Mouse (Mus musculus): Measurements from ENCODE around the gene Tpgs1.
A peak's percentile ranks its signal among the peaks of the same experiment; 100 is the strongest.

The Tpgs1 gene

GRCm38 (mm10) chr10:79668771-79669575 lies at the start of gene Tpgs1:
TSS of gene Tpgs1 (plus strand) at chr10:79669369.
- peak; percentile 83 for DNase-seq (ENCODE audit: low spot score)

- no peak for DNase-seq (ENCODE audit: low spot score)
Observed at GRCm38 (mm10) chr10:79623950-79624349, 45.2 kb upstream of the Tpgs1 start.

- DNase-seq (ENCODE audit: low spot score) = no peak
Observed at GRCm38 (mm10) chr10:79625398-79625797, 43.8 kb upstream of the Tpgs1 start.

GRCm38 (mm10) chr10:79626156-79626555 lies 43.0 kb upstream of the Tpgs1 start:
- no peak for DNase-seq (ENCODE audit: low spot score)

- DNase-seq (ENCODE audit: low spot score) = no peak
Observed at GRCm38 (mm10) chr10:79628377-79628776, 40.8 kb upstream of the Tpgs1 start.

GRCm38 (mm10) chr10:79631432-79631831 lies 37.7 kb upstream of the Tpgs1 start:
- no peak for DNase-seq (ENCODE audit: low spot score)

- no peak for DNase-seq (ENCODE audit: low spot score)
Observed at GRCm38 (mm10) chr10:79633006-79633777, 36.0 kb upstream of the Tpgs1 start.

- DNase-seq (ENCODE audit: low spot score) = no peak
Observed at GRCm38 (mm10) chr10:79636287-79636686, 32.9 kb upstream of the Tpgs1 start.

- DNase-seq (ENCODE audit: low spot score) = no peak
Observed at GRCm38 (mm10) chr10:79637128-79638110, 31.8 kb upstream of the Tpgs1 start, which contains the start of gene Shc2. TSS of gene Shc2 (minus strand) at chr10:79637918.

- no peak for DNase-seq (ENCODE audit: low spot score)
Observed at GRCm38 (mm10) chr10:79638486-79639204, 30.5 kb upstream of the Tpgs1 start.

- DNase-seq (ENCODE audit: low spot score) = no peak
Observed at GRCm38 (mm10) chr10:79645711-79646110, 23.5 kb upstream of the Tpgs1 start, which contains the start of gene Odf3l2. TSS of gene Odf3l2 (minus strand) at chr10:79645738.

GRCm38 (mm10) chr10:79649070-79649751 lies 20.0 kb upstream of the Tpgs1 start:
- peak; percentile 77 for DNase-seq (ENCODE audit: low spot score)

GRCm38 (mm10) chr10:79652789-79653188 lies 16.4 kb upstream of the Tpgs1 start:
- DNase-seq (ENCODE audit: low spot score) = no peak

- DNase-seq (ENCODE audit: low spot score) = no peak
Observed at GRCm38 (mm10) chr10:79654946-79655395, 14.2 kb upstream of the Tpgs1 start.

GRCm38 (mm10) chr10:79658829-79659228 lies 10.3 kb upstream of the Tpgs1 start:
- no peak for DNase-seq (ENCODE audit: low spot score)

- DNase-seq (ENCODE audit: low spot score) = no peak
Observed at GRCm38 (mm10) chr10:79660298-79660697, 8.9 kb upstream of the Tpgs1 start.

- DNase-seq (ENCODE audit: low spot score) = no peak
Observed at GRCm38 (mm10) chr10:79661861-79662260, 7.3 kb upstream of the Tpgs1 start.

- peak; percentile 59 for DNase-seq (ENCODE audit: low spot score)
Observed at GRCm38 (mm10) chr10:79664131-79664665, 5.0 kb upstream of the Tpgs1 start, which contains the start of gene Madcam1. TSS of gene Madcam1 (plus strand) at chr10:79664559.

- no peak for DNase-seq (ENCODE audit: low spot score)
Observed at GRCm38 (mm10) chr10:79665051-79665450, 4.1 kb upstream of the Tpgs1 start.

GRCm38 (mm10) chr10:79666493-79666892 lies 2.7 kb upstream of the Tpgs1 start:
- no peak for DNase-seq (ENCODE audit: low spot score)
